Mouse (Mus musculus) erythroblast, embryonic 14.5 days (primary cell): ENCODE data around the gene Specc1. TPM values are rescaled to one million over a fixed set of nuclear protein-coding genes. Genes with fewer than 3 reads are reported as not detected.

Experiments
- H3K27me3 ChIP-seq: 2 replicates; pipeline ENCODE4 v1.6.1; 2012; ENCODE audit warnings: inconsistent platforms; ENCODE audit not compliant: control insufficient read depth
- H3K36me3 ChIP-seq: 2 replicates; pipeline ENCODE4 v1.6.1; 2012; ENCODE audit warnings: mild to moderate bottlenecking, inconsistent platforms; ENCODE audit not compliant: control insufficient read depth
- H3K4me1 ChIP-seq: 2 replicates; pipeline ENCODE4 v1.6.1; 2012; ENCODE audit warnings: inconsistent platforms; ENCODE audit not compliant: control insufficient read depth
- H3K4me3 ChIP-seq: replicated peaks from 2 replicates; pipeline ENCODE3; 2012; ENCODE audit warnings: moderate library complexity, mild to moderate bottlenecking, inconsistent platforms
- H3K9me3 ChIP-seq: 2 replicates; pipeline ENCODE4 v1.6.1; 2012; ENCODE audit warnings: low read length, inconsistent platforms, mixed read lengths; ENCODE audit not compliant: control insufficient read depth
- GATA1 ChIP-seq: IDR thresholded peaks from 2 replicates; pipeline ENCODE4 v1.6.1; 2012; ENCODE audit warnings: low read length, inconsistent platforms, mixed read lengths
- TAL1 ChIP-seq: IDR thresholded peaks from 3 replicates; pipeline ENCODE4 v1.6.1; 2012; ENCODE audit warnings: low read length, inconsistent platforms, mixed read lengths
- polyA plus RNA-seq: library from polyadenylated mRNA; stranded (reverse); fragments of >175 nt; gene quantifications from 2 replicates; pipeline ENCODE4 v1.2.3, GENCODE M21; 2012

The Specc1 gene
- polyA plus RNA-seq, 1 experiment = 15.5 TPM

DNA sequence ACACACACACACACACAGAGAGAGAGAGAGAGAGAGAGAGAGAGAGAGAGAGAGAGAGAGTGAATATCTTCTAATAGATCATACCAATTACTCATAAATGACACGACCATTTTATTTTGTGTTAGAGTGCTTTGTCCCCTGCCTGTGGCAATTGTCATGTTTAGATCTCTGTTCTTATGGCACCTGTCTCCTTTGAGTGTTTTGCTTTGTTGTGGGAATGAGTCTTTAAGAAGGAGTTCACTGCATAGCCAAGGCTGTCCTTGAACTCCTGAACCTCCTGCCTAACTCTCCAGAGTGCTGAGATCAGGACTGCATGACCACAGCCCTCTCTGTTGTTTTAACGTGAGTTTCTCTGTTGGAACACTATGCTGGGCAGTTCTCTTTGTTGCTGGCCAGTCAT is 258.5 kb downstream of the Specc1 start:
- Histone ChIP-seq H3K27me3 (no peaks in the 10 kb centered on the region), H3K36me3 (peaks cover 44% of the 10 kb centered on the region), H3K4me3 (no peak overlapping the region), H3K9me3 (no peaks in the 10 kb centered on the region), H3K4me1 (no peaks in the 10 kb centered on the region)
- TF ChIP-seq GATA1 (no peak), TAL1 (no peak)

DNA sequence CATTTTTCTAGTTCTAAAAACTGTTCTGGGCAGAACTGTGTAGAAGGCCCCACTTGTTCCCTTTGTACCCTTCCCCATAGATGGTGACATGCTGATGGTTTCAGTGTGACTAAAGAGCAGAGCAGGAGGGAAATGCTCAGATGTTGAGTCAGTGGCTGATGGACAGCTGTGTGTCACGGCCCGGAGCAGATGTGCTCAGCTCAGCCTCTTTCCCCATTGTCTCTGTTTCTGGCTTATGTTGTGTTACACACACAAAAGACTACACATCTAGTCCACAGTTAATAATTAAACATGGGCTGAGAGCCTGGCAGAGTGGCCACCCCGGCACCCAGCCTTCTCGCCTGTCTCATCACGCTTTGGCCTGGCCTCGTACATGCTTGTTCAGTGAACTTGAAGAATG is 261.2 kb downstream of the Specc1 start:
- H3K4me1 ChIP-seq = no peaks in the 10 kb centered on the region
- TF ChIP-seq TAL1 (no peak), GATA1 (no peak)

DNA sequence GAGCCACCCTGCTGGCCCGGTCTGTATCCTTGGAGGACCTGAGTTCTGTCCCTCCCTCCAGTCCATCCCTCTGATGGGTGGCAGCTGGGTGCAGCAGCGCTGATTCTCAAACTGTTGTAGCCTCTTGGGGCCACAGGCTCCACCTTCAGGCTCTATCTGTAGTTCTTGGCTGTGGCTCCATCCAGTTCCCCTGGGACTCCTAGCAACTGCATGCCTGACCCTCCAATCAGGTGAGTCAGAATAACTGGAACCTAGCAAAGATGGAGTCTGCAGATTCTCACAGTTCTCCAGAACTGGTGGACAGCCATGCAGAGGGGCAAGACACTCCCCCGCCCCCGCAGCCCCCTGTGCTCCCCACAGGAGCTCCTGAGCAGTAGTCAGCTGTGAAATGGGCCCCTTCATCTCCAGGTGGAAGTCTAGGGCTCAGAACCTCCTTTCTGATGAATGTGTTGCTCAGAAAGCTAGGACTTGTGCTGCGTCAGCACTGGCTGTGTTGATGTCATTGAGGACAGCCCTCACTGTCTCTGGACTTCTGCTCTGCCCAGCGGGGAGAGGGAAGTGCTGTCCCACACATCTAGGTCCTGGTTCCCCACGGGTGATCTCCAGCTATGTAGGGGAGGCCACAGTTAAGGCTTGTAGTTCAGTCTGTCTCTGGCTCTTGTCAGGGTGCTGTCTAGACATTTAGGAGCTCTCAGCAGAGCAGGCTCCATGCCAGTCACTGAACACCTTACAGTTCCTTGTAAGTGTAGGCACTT is 264.4 kb downstream of the Specc1 start:
- TF ChIP-seq GATA1 (no peak), TAL1 (no peak)
- Histone ChIP-seq H3K4me3 (no peak overlapping the region), H3K4me1 (no peaks in the 10 kb centered on the region), H3K36me3 (peaks cover 50% of the 10 kb centered on the region), H3K9me3 (no peaks in the 10 kb centered on the region), H3K27me3 (no peaks in the 10 kb centered on the region)

More for the DNA sequence above, 261.2 kb downstream of the Specc1 start:
- Histone ChIP-seq H3K4me3 (no peak overlapping the region), H3K9me3 (no peaks in the 10 kb centered on the region), H3K27me3 (no peaks in the 10 kb centered on the region), H3K36me3 (peaks cover 52% of the 10 kb centered on the region)

- 0 out of 2 replicates have a peak, but pooled peaks cover 2% of the 10 kb centered on the region for H3K27me3 ChIP-seq
- H3K36me3 ChIP-seq = peaks cover 50% of the 10 kb centered on the region
- TF ChIP-seq TAL1 = no peak
- TF ChIP-seq GATA1 = no peak
- no peaks in the 10 kb centered on the region for H3K9me3 ChIP-seq
- no peak overlapping the region for H3K4me3 ChIP-seq
- no peaks in the 10 kb centered on the region for H3K4me1 ChIP-seq
Observed at GRCm38 (mm10) chr11:62223416-62223815, 266.9 kb downstream of the Specc1 start.

DNA sequence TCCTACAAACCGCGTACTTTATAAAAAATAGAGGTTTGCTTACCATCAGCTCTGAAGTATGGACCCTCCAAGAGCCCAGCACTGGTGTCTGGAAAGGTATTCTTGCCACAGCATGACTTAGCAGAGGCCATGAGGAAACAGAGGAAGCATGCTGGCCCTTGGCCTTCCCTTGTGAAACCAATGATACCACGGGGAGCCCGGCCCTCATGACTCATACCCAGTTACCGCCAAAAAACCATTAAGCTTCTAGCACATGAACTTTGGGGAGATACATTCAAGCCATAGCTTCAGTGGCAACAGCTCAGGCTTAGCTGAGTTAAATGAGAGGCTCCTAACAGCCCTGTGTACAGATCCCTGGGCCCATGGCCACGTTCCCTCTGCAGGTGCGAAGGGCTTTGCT is 267.4 kb downstream of the Specc1 start:
- TF ChIP-seq TAL1 (no peak), GATA1 (no peak)
- H3K27me3 ChIP-seq = 0 out of 2 replicates have a peak, but pooled peaks cover 2% of the 10 kb centered on the region
- H3K36me3 ChIP-seq = peaks cover 49% of the 10 kb centered on the region
- no peak overlapping the region for H3K4me3 ChIP-seq
- H3K9me3 ChIP-seq = no peaks in the 10 kb centered on the region
- no peaks in the 10 kb centered on the region for H3K4me1 ChIP-seq

- peaks cover 40% of the 10 kb centered on the region for H3K36me3 ChIP-seq
- H3K9me3 ChIP-seq = no peaks in the 10 kb centered on the region
- H3K4me3 ChIP-seq = no peak overlapping the region
- 0 out of 2 replicates have a peak, but pooled peaks cover 2% of the 10 kb centered on the region for H3K27me3 ChIP-seq
- no peaks in the 10 kb centered on the region for H3K4me1 ChIP-seq
- no peak for TF ChIP-seq GATA1
- TF ChIP-seq TAL1 = no peak
Observed at GRCm38 (mm10) chr11:62224797-62225196, 268.2 kb downstream of the Specc1 start.

- TF ChIP-seq GATA1 (no peak), TAL1 (no peak)
- Histone ChIP-seq H3K9me3 (peaks cover 5% of the 10 kb centered on the region), H3K4me3 (no peak overlapping the region), H3K27me3 (peaks cover 2% of the 10 kb centered on the region), H3K36me3 (no peaks in the 10 kb centered on the region), H3K4me1 (no peaks in the 10 kb centered on the region)
Observed at GRCm38 (mm10) chr11:62240631-62241261, 284.2 kb downstream of the Specc1 start.

GRCm38 (mm10) chr11:62243871-62244270 is 287.3 kb downstream of the Specc1 start:
- no peak for TF ChIP-seq TAL1
- TF ChIP-seq GATA1 = no peak
- peaks cover 8% of the 10 kb centered on the region for H3K4me1 ChIP-seq
- no peak overlapping the region for H3K4me3 ChIP-seq
- H3K27me3 ChIP-seq = peaks cover 26% of the 10 kb centered on the region
- no peaks in the 10 kb centered on the region for H3K36me3 ChIP-seq
- H3K9me3 ChIP-seq = peaks cover 10% of the 10 kb centered on the region

DNA sequence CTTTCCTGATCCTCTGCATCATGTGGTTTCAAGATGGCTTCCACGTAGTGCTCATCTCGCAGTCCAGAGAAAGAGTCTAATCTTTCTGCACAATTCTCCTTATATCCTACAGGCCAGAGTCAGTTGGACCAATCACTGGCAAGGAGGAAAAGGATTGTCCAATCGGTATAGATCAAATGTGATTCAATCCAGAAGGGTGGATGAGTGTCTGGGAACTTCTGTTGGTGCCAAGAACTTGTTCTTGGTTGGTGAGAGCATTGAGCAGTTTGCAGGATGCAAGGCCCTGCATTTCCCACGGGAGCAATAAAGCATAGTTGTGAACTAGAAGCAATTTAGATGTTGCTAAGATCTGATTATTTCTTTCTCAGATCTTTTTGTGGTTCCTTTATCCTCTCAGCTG is 287.9 kb downstream of the Specc1 start:
- Histone ChIP-seq H3K4me1 (peaks cover 14% of the 10 kb centered on the region), H3K4me3 (no peak overlapping the region), H3K36me3 (no peaks in the 10 kb centered on the region), H3K27me3 (peaks cover 32% of the 10 kb centered on the region), H3K9me3 (peaks cover 10% of the 10 kb centered on the region)
- TF ChIP-seq TAL1 = no peak
- no peak for TF ChIP-seq GATA1

GRCm38 (mm10) chr11:62247759-62248400 is 291.3 kb downstream of the Specc1 start:
- H3K36me3 ChIP-seq = no peaks in the 10 kb centered on the region
- peaks cover 66% of the 10 kb centered on the region for H3K27me3 ChIP-seq
- H3K9me3 ChIP-seq = peaks cover 10% of the 10 kb centered on the region
- H3K4me3 ChIP-seq = peak overlapping the region; percentile 61
- no peak for TF ChIP-seq TAL1
- no peak for TF ChIP-seq GATA1
- H3K4me1 ChIP-seq = peaks cover 17% of the 10 kb centered on the region
